Mouse (Mus musculus) frontal cortex, postnatal 36 days (tissue): ENCODE measurements around the gene N4bp2l1.

ENCODE experiments used
- DNase-seq, 2 experiments: peaks; one replicate each; pipeline ENCODE4 v3.0.0; 2022; ENCODE audit warnings: low spot score in 2 of 2

Gene N4bp2l1

DNA sequence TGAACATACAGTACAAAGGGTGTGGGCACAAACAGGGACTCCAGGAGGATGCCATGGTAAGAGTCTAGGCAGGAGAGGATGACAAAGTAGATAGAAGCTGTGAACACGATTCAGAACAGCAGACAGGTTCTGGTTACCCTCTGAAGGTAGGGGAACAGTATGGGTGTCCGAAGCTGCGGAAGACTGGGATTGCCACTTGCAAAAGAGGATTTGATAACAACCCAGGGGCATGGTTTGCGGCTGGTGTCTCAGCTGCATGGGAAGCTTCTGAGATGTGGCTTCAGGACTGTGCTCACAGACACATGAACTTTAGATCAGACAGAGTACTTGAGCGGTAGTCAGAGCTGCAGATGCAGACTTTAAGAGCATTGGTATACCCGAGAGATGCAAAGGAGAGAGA, 32.6 kb downstream of the N4bp2l1 start:
- no peak for DNase-seq

DNA sequence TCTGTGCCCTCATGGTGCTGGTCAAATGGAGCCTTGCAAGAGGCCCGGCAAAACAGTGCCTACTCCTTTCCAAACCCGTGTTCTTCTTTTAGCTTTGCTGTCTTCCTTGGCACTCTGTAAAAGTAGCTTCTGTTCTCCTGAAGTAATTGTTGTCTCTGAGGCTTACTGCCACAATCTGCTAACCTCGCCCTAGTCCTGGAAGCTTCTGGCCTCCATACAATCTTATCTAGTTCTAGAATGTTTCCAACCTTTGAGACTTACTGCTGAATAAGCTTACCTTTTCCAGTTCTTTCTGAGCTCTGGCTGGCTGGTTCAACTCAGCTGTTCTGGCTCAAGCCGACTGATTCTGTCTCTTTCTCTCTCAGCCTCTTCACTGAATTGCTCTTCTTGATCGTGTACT, 35.2 kb downstream of the N4bp2l1 start:
- DNase-seq: no peak

DNA sequence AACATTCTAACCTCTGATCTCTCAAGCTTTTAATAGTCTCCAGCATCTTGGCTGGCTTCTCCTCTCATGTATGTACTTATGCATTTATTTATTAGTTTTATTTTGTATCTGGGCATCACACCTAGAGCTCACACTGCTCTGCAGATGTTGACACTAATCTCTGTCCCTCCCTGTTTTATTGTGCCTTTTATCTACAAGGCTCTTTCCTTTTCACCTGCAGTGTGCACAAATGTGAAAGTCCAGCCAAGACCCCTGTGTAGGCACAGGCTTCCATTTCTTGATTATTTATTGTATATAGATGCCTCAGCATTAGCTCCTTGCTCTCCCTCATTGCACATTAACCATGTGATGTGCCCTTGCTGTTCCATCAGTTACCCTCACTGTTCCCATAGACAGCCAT, 35.6 kb downstream of the N4bp2l1 start:
- DNase-seq: no peak

DNA sequence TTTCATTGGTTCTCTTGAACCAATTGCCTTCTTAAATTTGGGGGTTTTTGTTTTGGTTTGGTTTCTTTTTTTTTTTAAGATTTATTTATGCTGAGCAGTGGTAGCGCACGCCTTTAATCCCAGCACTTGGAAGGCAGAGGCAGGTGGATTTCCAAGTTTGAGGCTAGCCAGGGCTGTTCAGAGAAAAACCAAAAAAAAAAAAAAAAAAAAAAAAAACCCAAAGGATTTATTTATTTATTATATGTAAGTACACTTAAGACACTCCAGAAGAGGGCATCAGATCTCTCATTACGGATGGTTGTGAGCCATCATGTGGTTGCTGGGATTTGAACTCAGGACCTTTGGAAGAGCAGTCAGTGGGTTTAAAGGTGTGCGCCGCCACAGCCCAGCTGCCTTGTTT, 36.1 kb downstream of the N4bp2l1 start:
- DNase-seq: no peak

DNA sequence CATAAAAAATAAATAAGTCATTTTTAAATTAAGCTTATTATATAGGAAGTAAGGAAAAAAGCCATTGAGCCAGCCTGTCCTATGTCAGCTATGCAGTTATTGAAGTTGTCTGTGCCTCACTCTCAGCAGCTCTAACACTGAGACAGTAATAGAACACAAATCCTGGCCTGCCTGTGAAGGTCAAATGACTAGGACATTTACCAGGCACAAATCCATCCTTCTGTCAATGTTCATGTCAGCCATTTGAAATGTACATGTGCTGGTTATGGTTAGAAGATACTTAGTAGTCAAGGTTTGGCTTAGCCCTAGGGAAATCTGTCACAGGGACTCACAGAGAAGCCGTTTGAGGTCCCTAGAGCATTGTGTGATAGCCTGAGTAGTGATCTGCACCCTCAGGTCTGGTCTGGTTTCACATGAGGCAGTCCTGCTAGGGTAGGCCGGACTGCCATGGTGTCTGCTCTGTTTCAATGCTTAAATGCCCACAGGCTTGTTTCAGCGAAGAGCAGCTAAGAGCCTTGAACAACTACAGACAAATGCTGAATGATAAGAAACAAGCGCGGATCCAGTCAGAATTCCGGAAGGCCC, 37.4 kb downstream of the N4bp2l1 start:
- DNase-seq: no peak

DNA sequence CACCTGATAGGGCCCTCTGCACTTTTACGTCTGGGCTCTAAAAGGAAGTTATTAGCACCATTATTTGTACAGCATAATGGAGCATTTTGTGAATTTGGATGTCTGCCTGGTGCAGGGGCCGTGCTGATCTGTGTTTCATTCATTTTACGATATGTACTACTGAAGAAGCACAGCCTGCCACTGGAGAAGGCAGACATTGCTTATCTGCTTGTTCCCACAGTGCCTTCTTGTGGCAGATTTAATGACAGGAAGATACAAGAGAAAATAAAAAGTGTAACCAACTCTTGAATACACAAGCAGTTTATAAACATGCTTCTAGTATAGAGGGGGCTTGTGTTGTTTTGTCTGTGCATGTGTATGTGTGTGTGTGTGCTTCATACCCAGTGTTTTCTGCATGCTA, 45.4 kb downstream of the N4bp2l1 start:
- DNase-seq: no peak

DNA sequence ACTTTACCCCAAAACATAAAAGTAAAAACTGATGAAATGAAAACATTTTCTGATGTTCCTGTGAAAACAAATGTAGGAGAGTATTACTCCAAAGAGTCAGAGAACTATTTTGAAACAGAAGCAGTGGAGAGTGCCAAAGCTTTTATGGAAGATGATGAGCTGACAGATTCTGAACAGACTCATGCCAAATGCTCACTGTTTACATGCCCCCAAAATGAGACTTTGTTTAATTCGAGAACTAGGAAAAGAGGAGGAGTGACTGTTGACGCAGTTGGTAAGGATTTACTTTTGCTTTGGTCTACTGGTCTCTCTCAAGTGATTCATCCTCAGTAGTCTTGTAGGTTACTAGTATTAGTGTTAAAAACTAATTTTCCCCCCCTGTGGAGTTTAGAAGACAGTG, 53.8 kb downstream of the N4bp2l1 start:
- no peak for DNase-seq

DNA sequence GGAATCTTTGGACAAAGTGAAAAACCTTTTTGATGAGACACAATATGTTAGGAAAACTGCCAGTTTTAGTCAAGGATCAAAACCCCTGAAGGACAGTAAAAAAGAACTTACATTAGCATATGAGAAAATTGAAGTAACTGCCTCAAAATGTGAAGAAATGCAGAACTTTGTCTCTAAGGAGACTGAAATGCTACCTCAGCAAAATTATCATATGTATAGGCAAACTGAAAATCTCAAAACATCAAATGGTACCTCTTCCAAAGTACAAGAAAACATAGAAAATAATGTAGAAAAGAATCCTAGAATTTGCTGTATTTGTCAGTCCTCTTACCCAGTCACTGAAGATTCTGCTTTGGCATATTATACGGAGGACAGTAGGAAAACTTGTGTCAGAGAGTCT, 55.7 kb downstream of the N4bp2l1 start:
- no peak for DNase-seq

DNA sequence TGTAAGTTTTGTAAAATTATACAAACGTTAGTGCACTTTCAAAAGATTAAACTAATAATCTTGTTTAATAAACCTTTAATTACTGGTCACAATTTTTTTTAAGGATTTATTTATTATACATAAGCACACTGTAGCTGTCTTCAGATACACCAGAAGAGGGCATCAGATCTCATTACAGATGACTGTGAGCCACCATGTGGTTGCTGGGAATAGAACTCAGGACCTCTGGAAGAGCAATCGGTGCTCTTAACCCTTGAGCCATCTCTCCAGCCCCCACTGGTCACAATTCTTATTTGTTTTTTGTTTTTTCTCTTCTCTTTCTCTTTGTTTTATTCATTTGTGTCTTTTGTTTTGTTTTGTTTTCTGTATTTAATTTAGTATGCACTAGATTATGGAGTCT, 71.7 kb downstream of the N4bp2l1 start:
- DNase-seq: no peak

DNA sequence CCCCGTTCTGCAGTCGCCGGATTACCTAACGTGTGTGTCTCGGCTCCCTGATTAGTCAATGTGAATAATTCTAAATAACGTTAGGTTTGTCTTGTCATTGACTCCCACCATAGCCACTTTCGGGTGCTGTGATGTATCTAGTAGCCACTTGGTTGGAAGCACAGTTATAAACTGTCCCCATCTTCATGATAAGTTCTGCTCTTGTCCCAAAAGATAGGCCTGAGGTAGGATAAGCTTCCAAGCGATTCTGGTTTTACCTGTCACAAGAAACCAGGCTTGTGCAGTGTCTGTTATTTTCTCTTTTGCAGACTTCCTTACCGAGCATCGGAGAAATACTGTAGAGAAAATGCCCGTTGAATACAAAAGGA, 74.1 kb downstream of the N4bp2l1 start:
- no peak for DNase-seq

DNA sequence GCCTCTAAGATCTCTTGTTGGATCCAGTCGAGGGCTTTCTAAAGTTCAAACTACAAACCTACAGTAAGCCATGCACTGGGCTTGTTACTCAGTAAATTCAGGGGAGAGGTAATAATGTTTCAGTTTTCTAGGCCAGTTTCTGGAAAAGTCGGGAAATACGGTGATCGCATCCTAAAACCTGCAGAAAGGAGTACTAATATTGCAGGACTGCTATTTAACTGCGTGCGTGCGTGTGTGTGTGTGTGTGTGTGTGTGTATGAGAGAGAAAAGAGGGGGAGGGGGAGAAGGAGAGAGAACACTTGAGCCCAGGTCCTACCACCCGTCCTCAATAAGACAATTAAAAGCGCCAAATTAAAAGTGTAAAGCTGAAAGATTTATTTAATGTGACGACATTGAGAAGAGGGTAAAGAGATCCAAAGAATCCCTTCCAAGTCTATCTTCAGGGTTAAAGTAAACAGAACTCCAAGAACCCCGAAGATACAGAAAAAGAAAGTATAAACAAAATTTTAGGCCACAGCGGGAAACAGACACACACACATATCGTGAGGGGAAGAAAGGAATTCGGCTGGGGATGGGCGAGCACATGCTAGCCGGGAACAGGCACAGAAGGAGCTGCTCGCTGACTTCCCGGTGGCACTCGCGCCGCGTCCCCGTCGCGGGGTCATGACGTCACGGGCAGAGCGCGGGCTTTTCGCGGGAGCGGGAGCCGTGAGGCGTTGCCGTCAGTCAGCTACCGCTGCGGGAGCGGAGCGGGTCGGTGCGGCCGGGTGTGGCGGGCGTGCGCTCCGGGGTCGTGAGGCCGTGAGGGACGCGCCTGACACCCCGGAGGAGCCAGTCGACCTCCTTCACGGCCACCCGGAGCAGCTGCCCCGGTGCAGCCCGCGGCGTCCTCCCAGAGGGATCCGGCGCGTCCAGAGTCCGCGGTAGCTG, 74.8 kb downstream of the N4bp2l1 start, which contains the start of gene Brca2:
Gene Brca2 (plus strand): TSS at position 694 of the 930 bp plus-strand sequence.
- DNase-seq: peak; percentile 89 to 92
